Mouse (Mus musculus) MEL (cell line): Measurements from ENCODE around the gene Serpinb9d. TPM values are rescaled to one million over a fixed set of nuclear protein-coding genes. Genes with fewer than 3 reads are reported as not detected.
"Not testable (repeated sequence)": the region's sequence is repeated elsewhere in the genome, so short reads cannot be mapped to it uniquely, and the experiment has no call there.

Source experiments
- DNase-seq: peaks from one replicate; pipeline ENCODE4 v3.0.0; 2011; ENCODE audit warnings: low read depth, low spot score
- H3K27ac ChIP-seq: 2 replicates; pipeline ENCODE4 v1.5.1; 2012; ENCODE audit warnings: low read depth, mild to moderate bottlenecking, control low read depth, low read length, moderate library complexity; ENCODE audit not compliant: control insufficient read depth
- H3K27me3 ChIP-seq, 2 experiments: fragments of 150-350 bp in 1 of 2; sonication (generic) in 1 of 2; 2 replicates each; pipeline ENCODE4 v1.6.1; 2012; ENCODE audit warnings: low read length in 2 of 2, mild to moderate bottlenecking in 2 of 2, improper control_type of control experiment in 1 of 2, moderate library complexity in 1 of 2; ENCODE audit not compliant: insufficient read depth in 2 of 2, control insufficient read depth in 1 of 2
- H3K36me3 ChIP-seq, 2 experiments: 2 replicates each; pipeline ENCODE4 v1.6.1; 2012 to 2014; ENCODE audit warnings: low read length in 2 of 2, improper control_type of control experiment in 1 of 2, inconsistent platforms in 1 of 2, mild to moderate bottlenecking in 1 of 2; ENCODE audit not compliant: insufficient read depth in 2 of 2, control insufficient read depth in 1 of 2
- H3K4me1 ChIP-seq, 2 experiments: fragments of 150-350 bp in 1 of 2; sonication (generic) in 1 of 2; 2 replicates each; pipeline ENCODE4 v1.6.1; 2012; ENCODE audit warnings: low read length in 2 of 2, improper control_type of control experiment in 1 of 2, mild to moderate bottlenecking in 1 of 2; ENCODE audit not compliant: insufficient read depth in 2 of 2, control insufficient read depth in 1 of 2
- H3K4me3 ChIP-seq, 2 experiments: fragments of 150-350 bp in 1 of 2; sonication (generic) in 1 of 2; 2 replicates each; pipeline ENCODE4 v1.5.1; 2012; ENCODE audit warnings: low read depth in 2 of 2, low read length in 2 of 2, mild to moderate bottlenecking in 2 of 2, moderate library complexity in 2 of 2, control low read depth in 1 of 2, improper control_type of control experiment in 1 of 2; ENCODE audit not compliant: control insufficient read depth in 1 of 2, insufficient read depth in 1 of 2
- H3K79me2 ChIP-seq: 2 replicates; pipeline ENCODE4 v1.6.1; 2012; ENCODE audit warnings: mild to moderate bottlenecking, low read length, moderate library complexity; ENCODE audit not compliant: control insufficient read depth, poor library complexity, insufficient read depth
- H3K9ac ChIP-seq: 2 replicates; pipeline ENCODE4 v1.6.1; 2012; ENCODE audit warnings: low read depth, mild to moderate bottlenecking, control low read depth, low read length, moderate library complexity; ENCODE audit not compliant: control insufficient read depth, poor library complexity, severe bottlenecking
- H3K9me3 ChIP-seq: fragments of 150-350 bp; sonication (generic); replicated peaks from 2 replicates; pipeline ENCODE4 v1.6.1; 2012; ENCODE audit warnings: mild to moderate bottlenecking, low read length, improper control_type of control experiment, moderate library complexity; ENCODE audit not compliant: insufficient read depth
- BHLHE40 ChIP-seq: IDR thresholded peaks from 2 replicates; pipeline ENCODE4 v1.6.1; 2012; ENCODE audit warnings: low read depth, mild to moderate bottlenecking, inconsistent platforms, low read length, improper control_type of control experiment, borderline replicate concordance
- E2F4 ChIP-seq: IDR thresholded peaks from 2 replicates; pipeline ENCODE4 v1.6.1; 2011; ENCODE audit warnings: low read depth, low read length, improper control_type of control experiment, borderline replicate concordance
- GABPA ChIP-seq: IDR thresholded peaks from 2 replicates; pipeline ENCODE4 v1.6.1; 2012; ENCODE audit warnings: low read depth, mild to moderate bottlenecking, inconsistent platforms, low read length, improper control_type of control experiment, moderate library complexity
- KAT2A ChIP-seq: conservative IDR thresholded peaks from 2 replicates; pipeline ENCODE4 v1.6.1; 2012; ENCODE audit warnings: low read depth, low read length, improper control_type of control experiment, inconsistent platforms
- MAFK ChIP-seq: IDR thresholded peaks from 2 replicates; pipeline ENCODE4 v1.6.1; 2011; ENCODE audit warnings: low read depth, mild to moderate bottlenecking, low read length, improper control_type of control experiment, borderline replicate concordance
- MAX ChIP-seq: IDR thresholded peaks from 2 replicates; pipeline ENCODE4 v1.6.1; 2011; ENCODE audit warnings: low read length, improper control_type of control experiment
- MEF2A ChIP-seq: IDR thresholded peaks from 2 replicates; pipeline ENCODE4 v1.6.1; 2014; ENCODE audit warnings: low read depth, mild to moderate bottlenecking, inconsistent platforms, low read length, improper control_type of control experiment; ENCODE audit not compliant: poor library complexity, insufficient replicate concordance, severe bottlenecking; ENCODE audit errors: extremely low read depth
- MXI1 ChIP-seq: IDR thresholded peaks from 2 replicates; pipeline ENCODE4 v1.6.1; 2011; ENCODE audit warnings: mild to moderate bottlenecking, low read depth, low read length, improper control_type of control experiment
- POLR2A ChIP-seq, 2 experiments: IDR thresholded peaks; 2 replicates each; pipeline ENCODE4 v1.6.1; 2011 to 2012; ENCODE audit warnings: low read length in 2 of 2, mild to moderate bottlenecking in 2 of 2, control low read depth in 1 of 2, improper control_type of control experiment in 1 of 2, low read depth in 1 of 2, moderate library complexity in 1 of 2; ENCODE audit not compliant: control insufficient read depth in 1 of 2, insufficient read depth in 1 of 2, poor library complexity in 1 of 2
- POLR2AphosphoS2 ChIP-seq: IDR thresholded peaks from 2 replicates; pipeline ENCODE4 v1.6.1; 2011; ENCODE audit warnings: low read length, improper control_type of control experiment
- POLR2AphosphoS5 ChIP-seq: IDR thresholded peaks from 2 replicates; pipeline ENCODE4 v1.6.1; 2012; ENCODE audit warnings: low read depth, borderline replicate concordance, mild to moderate bottlenecking, inconsistent platforms, low read length, moderate library complexity, mixed read lengths
- SIN3A ChIP-seq: IDR thresholded peaks from 2 replicates; pipeline ENCODE4 v1.6.1; 2012; ENCODE audit warnings: low read length, improper control_type of control experiment, inconsistent platforms
- TAL1 ChIP-seq: IDR thresholded peaks from 2 replicates; pipeline ENCODE4 v1.6.1; 2012; ENCODE audit warnings: mild to moderate bottlenecking, inconsistent platforms, low read length, moderate library complexity, mixed read lengths
- USF1 ChIP-seq: IDR thresholded peaks from 2 replicates; pipeline ENCODE4 v1.6.1; 2014; ENCODE audit warnings: low read depth, mild to moderate bottlenecking, inconsistent platforms, low read length, improper control_type of control experiment, moderate library complexity
- USF2 ChIP-seq, 2 experiments: IDR thresholded peaks; 2 replicates each; pipeline ENCODE4 v1.6.1; 2011 to 2012; ENCODE audit warnings: improper control_type of control experiment in 2 of 2, low read length in 2 of 2, borderline replicate concordance in 1 of 2, inconsistent platforms in 1 of 2, low read depth in 1 of 2, mild to moderate bottlenecking in 1 of 2; ENCODE audit not compliant: insufficient read depth in 1 of 2
- ZC3H11A ChIP-seq: IDR thresholded peaks from 2 replicates; pipeline ENCODE4 v1.6.1; 2012; ENCODE audit warnings: low read depth, mild to moderate bottlenecking, inconsistent platforms, low read length, improper control_type of control experiment
- polyA plus RNA-seq, 2 experiments: library from polyadenylated mRNA; stranded (reverse) in 1 of 2; unstranded in 1 of 2; fragments of >175 nt in 1 of 2; fragments of >200 nt in 1 of 2; gene quantifications; 2 replicates each; pipeline versions ENCODE4 v1.2.1 to v1.2.4; 2012; ENCODE audit warnings: low replicate concordance in 2 of 2, low read depth in 1 of 2; ENCODE audit not compliant: insufficient read length in 2 of 2, insufficient read depth in 1 of 2, missing spikeins in 1 of 2
- total RNA-seq: library from RNA; depleted of rRNA; stranded (reverse); fragments of 300-350 nt; gene quantifications from 2 replicates; pipeline ENCODE4 v1.2.3, GENCODE M21; 2012; rRNA removed

The Serpinb9d gene
- total RNA-seq (not detected in 2 replicates), polyA plus RNA-seq (not detected)

DNA sequence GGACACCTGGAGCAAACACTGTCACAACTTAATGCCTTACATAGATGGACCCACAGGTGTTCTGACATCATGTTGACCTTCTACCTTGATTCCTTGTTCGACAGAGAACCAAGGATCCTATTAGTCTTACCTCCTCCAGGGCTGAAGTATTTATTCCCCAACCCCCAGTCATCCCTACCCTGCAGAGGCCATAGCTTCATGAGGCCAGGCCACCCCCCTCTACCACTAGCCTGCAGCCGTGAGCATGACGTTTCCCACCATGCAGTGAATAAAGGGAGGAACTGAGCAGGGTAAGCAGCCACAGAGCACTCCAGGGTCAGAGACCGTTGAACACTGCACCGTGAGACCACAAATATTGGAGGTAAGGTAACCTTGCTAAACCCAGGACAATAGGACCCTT is at the start of gene Serpinb9d:
Serpinb9d (plus strand) TSS at position 301 of the 400 bp plus-strand sequence.
- no peak for TF ChIP-seq MAFK
- no peak for TF ChIP-seq MAX
- no peak for TF ChIP-seq ZC3H11A
- TF ChIP-seq MXI1 = no peak
- TF ChIP-seq KAT2A = no peak
- no peak for TF ChIP-seq POLR2A (IDR thresholded peaks at IDR 0.05; ENCODE audit: control insufficient read depth in 1 of 2, insufficient read depth in 1 of 2, low read depth in 1 of 2, low read length in 2 of 2, poor library complexity in 1 of 2)
- TF ChIP-seq TAL1 = no peak
- no peak for TF ChIP-seq E2F4
- TF ChIP-seq BHLHE40 = no peak
- no peak for TF ChIP-seq SIN3A
- no peak for TF ChIP-seq POLR2AphosphoS5
- no peak for TF ChIP-seq USF2 (IDR thresholded peaks at IDR 0.05; ENCODE audit: borderline replicate concordance in 1 of 2, insufficient read depth in 1 of 2, low read depth in 1 of 2, low read length in 2 of 2)
- TF ChIP-seq POLR2AphosphoS2 = no peak
- TF ChIP-seq USF1 = no peak
- TF ChIP-seq GABPA = no peak
- TF ChIP-seq MEF2A = no peak
- TF ChIP-seq, all 39 proteins: peak for 0
- Histone ChIP-seq H3K79me2 (no peaks in the 10 kb centered on the region), H3K9ac (no peak within 1 kb of the TSS), H3K4me3 (no peak within 1 kb of the TSS), H3K4me1 (no peaks in the 10 kb centered on the region), H3K27ac (no peak within 1 kb of the TSS), H3K27me3 (no peaks in the 10 kb centered on the region), H3K9me3 (no peaks in the 10 kb centered on the region), H3K36me3 (no peaks in the 10 kb centered on the region)
- DNase-seq = no peak

DNA sequence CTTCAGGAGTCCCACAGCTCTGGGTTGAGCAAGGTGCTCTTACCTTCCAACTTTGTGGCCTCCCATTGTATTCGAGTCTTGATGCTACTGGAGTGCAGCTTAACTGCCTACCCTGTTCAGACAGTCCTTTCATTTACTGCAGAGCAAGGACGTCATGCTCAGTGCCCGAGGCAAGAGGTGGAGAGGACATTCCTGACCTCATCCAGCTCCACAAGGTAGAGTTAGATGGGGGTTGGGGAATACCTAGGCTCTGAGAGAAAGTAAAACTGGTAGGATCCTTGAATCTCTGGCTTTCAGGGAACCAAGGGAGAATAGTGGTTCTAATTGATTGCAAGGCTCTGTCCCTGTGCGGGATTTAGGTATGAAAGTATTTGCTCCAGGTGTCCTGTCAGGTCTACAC is 33.1 kb upstream of the Serpinb9d start, which contains the start of gene Serpinb9c:
Serpinb9c (minus strand) TSS at position 101 of the 400 bp plus-strand sequence.
- DNase-seq = no peak
- H3K27me3 ChIP-seq = no peaks in the 10 kb centered on the region
- H3K9me3 ChIP-seq = no peaks in the 10 kb centered on the region
- H3K36me3 ChIP-seq = no peaks in the 10 kb centered on the region
- no peak within 1 kb of the TSS for H3K9ac ChIP-seq
- no peaks in the 10 kb centered on the region for H3K79me2 ChIP-seq
- no peaks in the 10 kb centered on the region for H3K4me1 ChIP-seq
- TF ChIP-seq POLR2A (IDR thresholded peaks at IDR 0.05; ENCODE audit: control insufficient read depth in 1 of 2, insufficient read depth in 1 of 2, low read depth in 1 of 2, low read length in 2 of 2, poor library complexity in 1 of 2) (no peak), MAFK (no peak)
- TF ChIP-seq, all 39 proteins: peak for 0
- no peak within 1 kb of the TSS for H3K27ac ChIP-seq
- no peak within 1 kb of the TSS for H3K4me3 ChIP-seq

DNA sequence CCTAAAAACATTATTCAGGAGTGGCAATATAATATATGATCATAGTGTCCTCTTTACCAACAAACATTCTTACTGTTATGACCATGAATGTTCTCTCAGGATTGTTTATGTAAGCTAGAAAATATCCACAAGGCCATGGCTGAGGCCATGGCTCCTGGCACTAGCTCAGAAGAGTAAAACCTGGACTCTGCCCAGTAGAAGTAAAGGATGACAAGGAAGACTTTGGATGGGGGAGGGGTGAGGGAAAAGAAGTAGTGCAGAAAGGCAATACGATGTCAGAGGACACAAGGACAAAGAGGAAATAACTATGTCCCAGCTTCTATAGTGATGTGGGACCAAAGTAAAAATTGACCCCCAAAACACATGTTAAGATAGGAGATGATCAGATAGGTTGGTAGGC is 2.3 kb upstream of the Serpinb9d start:
- H3K36me3 ChIP-seq, DNase-seq, H3K9ac ChIP-seq, H3K27ac ChIP-seq, H3K4me3 ChIP-seq, H3K4me1 ChIP-seq, H3K9me3 ChIP-seq, H3K79me2 ChIP-seq, H3K27me3 ChIP-seq: not testable (repeated sequence)
